In the genomic region with DNA sequence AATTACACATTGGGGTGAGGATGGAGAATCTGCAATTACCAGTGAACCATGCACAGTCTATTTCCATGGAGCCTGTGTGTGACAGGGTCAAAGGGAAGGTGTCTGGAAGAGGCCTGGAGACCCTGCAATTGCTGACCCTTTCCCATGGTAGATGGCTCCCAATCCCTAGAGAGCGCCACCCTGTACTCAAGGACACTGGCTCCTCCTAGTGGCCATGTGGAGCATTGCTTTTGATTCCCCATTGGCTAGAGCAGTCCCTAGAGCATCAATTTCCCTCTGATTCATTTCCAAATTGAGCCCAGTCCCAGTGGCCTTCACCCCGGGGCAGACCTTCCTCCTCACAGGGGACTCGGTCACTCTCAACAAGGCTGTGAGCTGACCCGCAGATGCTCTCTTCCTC, we compare ENCODE assay signal across 8 mouse cellular contexts. TPM values are rescaled to one million over a fixed set of nuclear protein-coding genes. Genes with fewer than 3 reads are reported as not detected.
DNase-seq lines count a peak whose midpoint lies in the region; ATAC-seq and TF ChIP-seq lines count a peak whose summit lies in the region.

No protein-coding gene starts in this region.

- H3K27me3 ChIP-seq in liver, postnatal 0 days (ENCODE audit: insufficient read depth, low read length): peaks cover 56% of the 10 kb centered on the region

- no peaks in the 10 kb centered on the region for H3K36me3 ChIP-seq in liver, postnatal 0 days (replicated peaks; ENCODE audit: insufficient read depth, low read length)

- no peaks in the 10 kb centered on the region for H3K9me3 ChIP-seq in liver, postnatal 0 days (ENCODE audit: low read length)

- no peak overlapping the region for H3K4me3 ChIP-seq in liver, postnatal 0 days (ENCODE audit: low read depth, low read length)

- H3K4me2 ChIP-seq in liver, postnatal 0 days (ENCODE audit: low read depth, low read length): no peak overlapping the region

- WGBS in liver, postnatal 0 days (ENCODE audit: insufficient replicate concordance): 3% methylated on average over 4 of the region's 4 CpGs

- peak; percentile 76 for ATAC-seq in granulocyte monocyte progenitor cell, adult 5-6 weeks (replicated peaks; ENCODE audit: poor library complexity, severe bottlenecking)
- peak; percentile 31; the same call in 1 of the 2 replicates for ATAC-seq in liver, postnatal 0 days

- TF ChIP-seq EP300 in liver, postnatal 0 days (IDR thresholded peaks at IDR 0.05; ENCODE audit: low read depth): no peak

- H3K4me1 ChIP-seq in liver, postnatal 0 days (ENCODE audit: insufficient read depth): no peaks in the 10 kb centered on the region

- no peak overlapping the region for H3K27ac ChIP-seq in liver, postnatal 0 days (ENCODE audit: low read depth)

- no peak overlapping the region for H3K9ac ChIP-seq in liver, postnatal 0 days (replicated peaks)

- DNase-seq in A20 (ENCODE audit: low read depth, low spot score): peak; percentile 57
- DNase-seq in adrenal gland, adult (ENCODE audit: inconsistent age in 2 of 2, low spot score in 1 of 2): peak; percentile 82 to 93
- peak; percentile 92 for DNase-seq in embryo, embryonic 10.5 days (ENCODE audit: low spot score)
- DNase-seq in kidney, postnatal 14 days: peak; percentile 82
- DNase-seq in liver, postnatal 0 days: peak; percentile 75
- peak; percentile 71 for DNase-seq in right cerebral cortex, adult 18-20 months
- peak; percentile 80 for DNase-seq in thymus, postnatal 4 days

- TF ChIP-seq CTCF in liver, postnatal 0 days (IDR thresholded peaks at IDR 0.05; ENCODE audit: low read depth): peak; percentile 96

RNA-seq across cellular contexts. Expression of a gene that starts 17.9 kb away (rescaled TPM):
- 98.4 and 108 TPM in 2 replicates for total RNA-seq in granulocyte monocyte progenitor cell, adult 5-6 weeks (2014; fragmentation: Nextera tagmentation)
- 158 and 163 TPM in 2 replicates for total RNA-seq in granulocyte monocyte progenitor cell, adult 5-6 weeks (2017)
- 236 and 246 TPM in 2 replicates for polyA plus RNA-seq in liver, postnatal 0 days (2015; fragmentation: Nextera tagmentation; extraction: Ambion mirVana)
